Mouse (Mus musculus) olfactory bulb, adult 2 months (tissue): ENCODE data around the gene Slc26a5. TPM values are rescaled to one million over a fixed set of nuclear protein-coding genes. Genes with fewer than 3 reads are reported as not detected.

Source experiments
- H3K27ac ChIP-seq: fragments of 200-500 bp; 2 replicates; pipeline ENCODE4 v1.5.1; 2012; ENCODE audit warnings: low read depth, low read length; ENCODE audit not compliant: insufficient read depth
- H3K4me1 ChIP-seq: fragments of 200-500 bp; 2 replicates; pipeline ENCODE4 v1.6.1; 2012; ENCODE audit warnings: low read length; ENCODE audit not compliant: control insufficient read depth, insufficient read depth
- H3K4me3 ChIP-seq: fragments of 200-500 bp; 2 replicates; pipeline ENCODE4 v1.5.1; 2012; ENCODE audit warnings: mild to moderate bottlenecking, low read depth, low read length, moderate library complexity; ENCODE audit not compliant: insufficient read depth
- CTCF ChIP-seq: fragments of 200-500 bp; IDR thresholded peaks from 2 replicates; pipeline ENCODE4 v1.5.1; 2012; ENCODE audit warnings: low read depth, mild to moderate bottlenecking, low read length, moderate library complexity; ENCODE audit not compliant: insufficient read depth
- POLR2A ChIP-seq: fragments of 200-500 bp; IDR thresholded peaks from 2 replicates; pipeline ENCODE4 v1.6.1; 2012; ENCODE audit warnings: mild to moderate bottlenecking, low read depth, low read length, moderate library complexity; ENCODE audit not compliant: insufficient read depth
- WGBS: fragments of 180-500 bp; shearing (Covaris S2); methylation state at CpG from one replicate; pipeline ENCODE4 v1.1.7; 2018; 5-methylcytosine and 5-hydroxymethylcytosine counted together
- polyA plus RNA-seq: library from polyadenylated mRNA; stranded (reverse); fragments of >200 nt; gene quantifications from 2 replicates; pipeline ENCODE4 v1.2.4, GENCODE M21; 2012; ENCODE audit warnings: low replicate concordance; ENCODE audit not compliant: missing spikeins, insufficient read depth, insufficient read length

The Slc26a5 gene
- polyA plus RNA-seq, 1 experiment: not detected

- peaks cover 7% of the 10 kb centered on the region for H3K4me1 ChIP-seq
- no peak for TF ChIP-seq CTCF
- TF ChIP-seq POLR2A: peak; percentile 54; the same call in 1 of the 2 replicates
- under 1% methylated on average over 51 of the region's 51 CpGs for WGBS
- H3K27ac ChIP-seq: peak overlapping the region; percentile 88
- H3K4me3 ChIP-seq: peak overlapping the region; percentile 97
Observed at GRCm38 (mm10) chr5:21786258-21787185, 78.9 kb downstream of the Slc26a5 start.

GRCm38 (mm10) chr5:21785776-21786175, 79.6 kb downstream of the Slc26a5 start:
- H3K4me1 ChIP-seq: peaks cover 7% of the 10 kb centered on the region
- 78% methylated on average over 7 of the region's 7 CpGs for WGBS
- TF ChIP-seq CTCF: no peak
- TF ChIP-seq POLR2A: no peak
- no peak overlapping the region for H3K4me3 ChIP-seq
- no peak overlapping the region for H3K27ac ChIP-seq

GRCm38 (mm10) chr5:21785053-21785452, 80.4 kb downstream of the Slc26a5 start, which contains the start of the genes Dnajc2 and Psmc2:
TSS of gene Dnajc2 (minus strand) at chr5:21785251.
TSS of gene Psmc2 (plus strand) at chr5:21785283.
- TF ChIP-seq POLR2A (peak; percentile 35; the same call in 1 of the 2 replicates), CTCF (no peak)
- WGBS: under 1% methylated on average over 37 of the region's 37 CpGs
- H3K4me1 ChIP-seq: peaks cover 7% of the 10 kb centered on the region
- peak within 1 kb of the TSS; percentile 67 for H3K4me3 ChIP-seq
- H3K27ac ChIP-seq: no peak within 1 kb of the TSS

GRCm38 (mm10) chr5:21784161-21785052, 81.0 kb downstream of the Slc26a5 start:
- Histone ChIP-seq H3K27ac (no peak overlapping the region), H3K4me1 (peaks cover 7% of the 10 kb centered on the region), H3K4me3 (peak overlapping the region; percentile 67)
- TF ChIP-seq POLR2A (no peak), CTCF (no peak)
- under 1% methylated on average over 51 of the region's 51 CpGs for WGBS

GRCm38 (mm10) chr5:21776491-21776890, 88.9 kb downstream of the Slc26a5 start:
- TF ChIP-seq CTCF (no peak), POLR2A (no peak)
- H3K4me3 ChIP-seq: no peak overlapping the region
- WGBS: 94% methylated on average over 6 of the region's 6 CpGs
- no peaks in the 10 kb centered on the region for H3K4me1 ChIP-seq
- H3K27ac ChIP-seq: no peak overlapping the region

- TF ChIP-seq CTCF: no peak
- WGBS: 90% methylated on average over 6 of the region's 6 CpGs
Observed at GRCm38 (mm10) chr5:21769841-21770240, 95.6 kb downstream of the Slc26a5 start.

GRCm38 (mm10) chr5:21768506-21768905, 96.9 kb downstream of the Slc26a5 start:
- WGBS: 86% methylated on average over 4 of the region's 4 CpGs
- Histone ChIP-seq H3K4me1 (no peaks in the 10 kb centered on the region), H3K4me3 (no peak overlapping the region), H3K27ac (no peak overlapping the region)
- TF ChIP-seq POLR2A (no peak), CTCF (no peak)

More at GRCm38 (mm10) chr5:21769841-21770240, 95.6 kb downstream of the Slc26a5 start:
- Histone ChIP-seq H3K27ac (no peak overlapping the region), H3K4me3 (no peak overlapping the region), H3K4me1 (no peaks in the 10 kb centered on the region)

Other genes starting within 250 kb of the Slc26a5 start
- gene Fbxl13, start 220.0 kb downstream of the Slc26a5 start, polyA plus RNA-seq: not detected in 2 replicates
- gene Armc10, start 219.8 kb downstream of the Slc26a5 start, polyA plus RNA-seq: not detected in 2 replicates
- not detected in 2 replicates for gene Napepld, start 164.2 kb downstream of the Slc26a5 start, polyA plus RNA-seq
- not detected in 2 replicates for gene Pmpcb, start 128.5 kb downstream of the Slc26a5 start, polyA plus RNA-seq
- gene Dnajc2, start 80.4 kb downstream of the Slc26a5 start, polyA plus RNA-seq: not detected in 2 replicates
- not detected in 2 replicates for gene Psmc2, start 80.3 kb downstream of the Slc26a5 start, polyA plus RNA-seq